Mouse (Mus musculus): ENCODE measurements around the gene Hspa5. TPM values are rescaled to one million over a fixed set of nuclear protein-coding genes. Genes with fewer than 3 reads are reported as not detected.
"Not testable (repeated sequence)": the region's sequence is repeated elsewhere in the genome, so short reads cannot be mapped to it uniquely, and the experiment has no call there.

Gene Hspa5
- polyA plus RNA-seq, 3 experiments from 2014 or later, result 576 to 769 (median 638) TPM

DNA sequence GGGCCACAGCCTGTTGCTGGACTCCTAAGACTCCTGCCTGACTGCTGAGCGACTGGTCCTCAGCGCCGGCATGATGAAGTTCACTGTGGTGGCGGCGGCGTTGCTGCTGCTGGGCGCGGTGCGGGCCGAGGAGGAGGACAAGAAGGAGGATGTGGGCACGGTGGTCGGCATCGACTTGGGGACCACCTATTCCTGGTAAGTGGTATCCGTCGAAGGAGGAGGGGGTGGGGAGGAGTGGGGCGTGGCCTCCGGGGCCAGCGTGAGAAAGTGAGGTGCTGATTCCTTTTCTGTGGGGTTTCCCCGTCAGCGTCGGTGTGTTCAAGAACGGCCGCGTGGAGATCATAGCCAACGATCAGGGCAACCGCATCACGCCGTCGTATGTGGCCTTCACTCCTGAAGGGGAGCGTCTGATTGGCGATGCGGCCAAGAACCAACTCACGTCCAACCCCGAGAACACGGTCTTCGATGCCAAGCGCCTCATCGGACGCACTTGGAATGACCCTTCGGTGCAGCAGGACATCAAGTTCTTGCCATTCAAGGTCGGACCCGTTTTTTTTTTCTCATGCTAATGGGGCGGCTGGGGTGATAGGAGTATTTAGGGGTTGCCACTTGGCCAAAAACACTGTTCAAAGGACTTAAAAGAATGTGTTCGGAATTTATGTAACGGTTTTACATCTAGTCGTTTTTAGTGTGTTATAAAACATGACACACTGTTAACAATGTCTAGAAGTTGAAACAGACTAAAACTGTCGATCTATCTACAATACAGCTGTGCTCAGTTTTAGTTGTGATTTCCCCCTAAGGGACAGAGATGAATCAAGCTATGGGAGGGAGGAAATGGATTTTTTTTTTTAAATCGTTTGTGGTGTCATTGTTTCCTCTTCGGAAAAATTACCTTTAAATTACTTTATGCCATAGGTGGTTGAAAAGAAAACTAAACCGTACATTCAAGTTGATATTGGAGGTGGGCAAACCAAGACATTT, 774 bp downstream of the Hspa5 start:
- peak; percentile 51 for ATAC-seq

DNA sequence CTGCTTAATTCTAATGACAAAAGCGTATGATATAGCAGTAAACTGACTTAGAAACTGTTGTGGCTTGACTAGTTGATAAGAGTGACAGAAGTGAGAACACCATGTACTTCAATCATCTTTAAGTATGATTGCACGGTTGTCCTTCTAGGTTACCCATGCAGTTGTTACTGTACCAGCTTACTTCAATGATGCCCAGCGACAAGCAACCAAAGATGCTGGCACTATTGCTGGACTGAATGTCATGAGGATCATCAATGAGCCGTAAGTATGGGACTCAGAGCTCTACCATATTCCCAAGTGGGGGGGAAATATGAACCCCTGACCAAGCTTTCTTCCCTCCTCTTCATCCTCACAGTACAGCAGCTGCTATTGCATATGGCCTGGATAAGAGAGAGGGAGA, 1.9 kb downstream of the Hspa5 start:
- ATAC-seq, result no peak

DNA sequence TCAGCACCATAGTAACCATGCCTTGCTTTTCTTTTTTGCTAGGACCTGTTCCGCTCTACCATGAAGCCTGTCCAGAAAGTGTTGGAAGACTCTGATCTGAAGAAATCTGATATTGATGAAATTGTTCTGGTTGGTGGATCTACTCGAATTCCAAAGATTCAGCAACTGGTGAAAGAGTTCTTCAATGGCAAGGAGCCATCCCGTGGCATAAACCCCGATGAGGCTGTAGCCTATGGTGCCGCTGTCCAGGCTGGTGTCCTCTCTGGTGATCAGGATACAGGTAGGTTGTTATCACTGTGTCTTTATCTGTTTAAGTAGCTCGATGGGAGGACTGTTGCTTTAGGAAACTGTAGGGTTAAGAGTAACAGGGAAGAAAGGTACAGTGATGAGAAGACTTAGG, 2.7 kb downstream of the Hspa5 start:
- ATAC-seq, result no peak

DNA sequence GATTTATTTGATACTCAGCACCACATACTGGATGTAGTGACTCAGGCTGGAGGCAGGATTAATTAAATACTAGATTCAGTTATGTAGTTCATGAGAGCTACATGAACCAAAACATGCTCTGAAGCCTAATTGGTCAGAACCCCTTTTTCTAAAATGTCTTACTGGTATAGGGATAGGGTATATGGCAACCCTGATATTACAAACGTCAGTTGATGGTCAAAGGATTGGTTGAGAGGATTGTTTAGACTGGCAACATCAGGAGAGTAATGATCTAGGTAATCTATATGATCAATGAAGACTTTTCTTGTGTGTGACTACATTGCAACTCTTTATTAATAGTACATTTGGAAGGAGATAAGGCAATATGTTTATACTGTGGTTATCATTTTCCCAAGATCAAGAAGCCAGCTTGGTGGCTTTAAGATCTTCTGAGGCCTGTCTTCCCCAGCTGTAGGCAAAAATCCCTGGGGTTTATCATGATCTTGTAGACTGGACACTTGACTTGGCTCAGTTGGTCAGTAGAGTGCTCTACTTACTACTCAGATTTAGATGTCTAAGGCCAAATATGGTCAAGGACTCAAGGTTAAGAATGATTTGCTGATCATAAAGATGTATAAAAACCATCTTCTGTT, 5.6 kb downstream of the Hspa5 start:
- no peak for ATAC-seq

DNA sequence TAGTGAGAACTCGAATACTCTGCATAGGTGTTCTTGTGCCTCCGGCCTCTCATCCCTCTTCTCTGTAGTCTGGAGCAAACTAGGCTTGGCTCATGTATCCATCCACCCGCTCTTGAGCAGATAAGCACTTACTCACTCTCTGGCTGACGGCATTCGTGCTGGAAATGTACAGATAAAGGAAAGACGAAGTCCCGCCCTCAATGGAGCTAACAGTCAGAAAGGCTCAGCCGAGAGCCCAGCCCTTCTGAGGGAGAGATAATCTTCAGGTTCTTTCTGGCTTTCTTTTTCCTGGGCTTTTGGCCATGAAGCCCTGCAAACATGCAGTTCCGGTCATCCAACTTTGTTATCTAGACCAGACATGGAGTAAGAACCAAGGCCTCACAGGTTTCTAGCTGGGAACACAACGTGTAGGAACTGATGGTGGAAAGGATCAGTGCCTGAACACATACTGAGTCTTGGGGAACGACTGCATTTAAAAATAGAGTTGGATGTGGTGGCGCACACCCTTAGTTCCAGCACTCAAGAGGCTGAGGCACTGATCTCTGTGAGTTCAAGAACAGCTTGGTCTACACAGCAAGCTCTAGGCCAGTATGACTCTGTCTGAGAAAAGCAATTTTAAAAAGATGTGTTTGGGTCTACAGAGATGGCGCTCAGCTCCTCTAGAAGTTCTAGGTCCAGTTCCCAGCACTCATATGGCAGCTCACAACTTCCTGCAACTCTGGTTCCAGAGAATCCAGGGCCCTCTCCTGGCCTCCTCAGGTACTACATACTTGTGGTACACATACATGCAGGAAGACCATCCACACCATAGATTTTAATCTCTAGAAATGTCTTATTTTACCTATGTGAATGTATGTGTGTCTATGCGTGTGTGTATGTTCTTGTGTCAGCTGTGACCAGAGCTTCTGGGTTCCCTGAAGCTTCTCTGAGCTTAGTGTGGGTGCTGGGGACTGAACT, 11.6 kb downstream of the Hspa5 start:
- ATAC-seq, result no peak

DNA sequence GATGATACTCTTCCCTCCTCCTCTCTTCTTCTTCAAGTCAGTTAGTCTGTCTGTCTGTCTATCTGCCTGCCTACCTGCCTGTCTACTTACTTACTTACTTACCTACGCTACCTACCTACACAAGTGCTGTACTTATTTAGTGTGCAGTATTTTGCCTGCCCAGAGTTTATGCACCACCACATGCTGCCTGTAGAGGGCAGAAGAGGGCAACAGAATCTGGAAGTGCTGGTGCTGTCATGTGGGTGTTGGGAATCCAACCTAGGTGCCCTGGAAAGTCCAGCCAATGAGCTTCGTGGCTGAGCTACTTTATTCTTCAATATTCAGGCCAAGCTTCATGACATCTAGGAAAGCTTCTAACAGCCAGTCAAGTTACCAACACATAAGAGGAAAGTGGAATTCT, 12.3 kb downstream of the Hspa5 start:
- ATAC-seq, result peak; percentile 76

DNA sequence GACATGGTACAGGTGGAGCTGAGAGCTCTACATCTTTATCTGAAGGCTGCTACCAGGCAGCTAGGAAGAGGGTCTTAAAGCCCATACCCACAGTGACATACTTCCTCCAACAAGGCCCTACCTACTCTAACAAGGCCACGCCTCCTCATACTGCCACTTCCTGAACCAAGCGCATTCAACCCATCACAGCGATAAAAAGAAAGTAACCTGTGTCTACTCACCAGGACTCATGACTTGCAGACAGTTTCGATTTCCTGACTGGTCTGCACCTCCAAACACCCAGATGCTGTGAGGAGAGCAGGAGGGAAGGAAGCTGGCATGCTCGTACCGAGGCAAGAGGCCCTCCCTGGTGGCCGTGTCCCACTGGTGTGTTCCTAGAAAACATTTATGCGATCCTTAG, 18.5 kb downstream of the Hspa5 start:
- peak; percentile 100 for ATAC-seq

DNA sequence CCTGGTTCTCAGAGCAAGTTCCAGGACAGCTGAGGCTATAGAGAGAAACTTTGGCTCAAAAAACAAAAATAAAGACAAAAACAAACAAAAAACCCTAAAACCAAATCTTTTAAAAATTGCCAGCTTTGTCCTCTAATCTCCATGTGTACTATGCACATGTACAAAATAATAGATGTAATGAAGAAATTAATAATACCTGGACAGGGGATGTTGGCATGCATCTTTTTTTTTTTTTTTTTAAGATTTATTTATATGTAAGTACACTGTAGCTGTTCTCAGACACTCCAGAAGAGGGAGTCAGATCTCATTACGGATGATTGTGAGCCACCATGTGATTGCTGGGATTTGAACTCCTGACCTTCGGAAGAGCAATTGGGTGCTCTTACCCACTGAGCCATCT, 20.8 kb downstream of the Hspa5 start:
- ATAC-seq, result not testable (repeated sequence)

DNA sequence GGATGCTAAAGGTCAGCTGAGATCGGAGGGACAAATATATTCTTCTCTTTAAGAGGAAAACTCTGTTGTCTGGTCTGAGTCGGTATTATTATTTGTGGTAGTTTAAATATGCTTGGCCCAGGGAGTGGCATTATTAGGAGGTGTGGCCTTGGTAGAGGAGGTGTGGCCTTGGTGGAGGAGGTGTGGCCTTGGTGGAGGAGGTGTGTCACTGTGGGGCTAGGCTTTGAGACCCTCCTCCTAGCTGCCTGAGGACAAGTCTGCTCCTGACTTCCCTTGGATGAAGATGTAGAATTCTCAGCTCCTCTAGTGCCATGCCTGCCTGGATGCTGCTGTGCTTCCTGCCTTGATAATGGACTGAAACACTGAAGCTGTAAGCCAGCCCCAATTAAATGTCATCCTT, 22.7 kb downstream of the Hspa5 start:
- no peak for ATAC-seq

DNA sequence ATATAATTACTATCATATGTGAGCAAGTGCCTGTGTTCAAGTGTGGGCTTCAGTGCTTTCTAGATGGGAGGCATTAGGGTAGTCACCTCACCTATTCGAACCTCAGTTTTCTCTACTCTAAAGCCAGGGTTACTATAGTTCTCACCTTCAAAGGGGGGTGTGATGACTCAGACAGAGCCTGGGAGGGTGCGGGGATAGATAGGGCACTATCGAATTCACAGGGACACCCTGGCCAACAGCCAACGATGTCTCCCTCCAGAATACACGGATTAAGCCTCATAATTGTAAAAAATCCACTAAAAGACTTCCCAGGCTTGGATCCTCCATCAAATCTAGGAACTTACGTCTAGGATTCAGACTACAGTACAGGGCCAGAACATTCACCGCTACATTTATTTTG, 23.7 kb downstream of the Hspa5 start:
- ATAC-seq, result no peak

DNA sequence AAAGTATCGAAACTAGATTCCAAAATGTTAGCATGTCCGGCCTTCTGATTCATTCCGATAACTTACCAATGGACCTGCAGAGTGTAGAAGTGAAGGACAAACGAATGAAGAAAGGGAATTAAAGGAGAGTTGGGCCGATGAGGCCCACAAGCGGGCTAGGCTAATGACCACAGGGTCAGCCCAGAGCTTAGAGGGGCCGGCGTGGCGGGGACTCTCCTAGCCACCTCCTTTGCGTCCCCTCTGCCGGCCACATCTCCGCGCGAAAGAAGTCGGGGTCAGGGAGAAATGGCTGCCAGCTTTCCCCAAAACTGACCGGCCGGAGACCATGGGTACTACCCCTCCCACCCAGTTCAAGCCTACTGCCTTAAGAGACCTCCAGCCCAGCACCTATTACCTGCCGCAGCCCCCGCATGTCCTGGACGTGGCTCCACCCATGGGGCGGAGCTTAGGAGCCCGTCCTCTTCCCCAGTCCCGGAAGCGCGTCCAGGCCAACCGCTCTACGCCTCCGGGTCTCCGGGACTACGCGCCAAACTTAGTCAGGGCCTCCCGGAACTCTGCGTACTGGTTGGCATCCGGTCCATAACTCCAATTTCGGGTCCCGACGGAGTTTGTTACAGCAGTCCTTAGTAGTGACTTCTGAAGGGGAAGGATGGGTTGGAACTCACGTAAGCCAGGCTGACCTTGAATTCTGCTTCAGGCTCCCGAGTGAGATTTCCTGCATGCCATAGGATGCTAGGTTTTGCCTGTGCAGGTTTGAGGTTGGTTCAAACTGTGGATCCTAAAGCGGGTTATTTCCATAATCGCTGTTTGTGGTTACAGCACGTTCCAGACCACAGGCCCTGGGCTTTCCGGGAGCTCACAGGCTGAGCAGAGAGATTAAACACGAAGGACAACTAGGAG, 27.8 kb downstream of the Hspa5 start, which contains the start of gene Rabepk:
Gene Rabepk, minus strand, starts transcription at position 556 of the 900 bp plus-strand sequence.
- ATAC-seq, result peak; percentile 75

DNA sequence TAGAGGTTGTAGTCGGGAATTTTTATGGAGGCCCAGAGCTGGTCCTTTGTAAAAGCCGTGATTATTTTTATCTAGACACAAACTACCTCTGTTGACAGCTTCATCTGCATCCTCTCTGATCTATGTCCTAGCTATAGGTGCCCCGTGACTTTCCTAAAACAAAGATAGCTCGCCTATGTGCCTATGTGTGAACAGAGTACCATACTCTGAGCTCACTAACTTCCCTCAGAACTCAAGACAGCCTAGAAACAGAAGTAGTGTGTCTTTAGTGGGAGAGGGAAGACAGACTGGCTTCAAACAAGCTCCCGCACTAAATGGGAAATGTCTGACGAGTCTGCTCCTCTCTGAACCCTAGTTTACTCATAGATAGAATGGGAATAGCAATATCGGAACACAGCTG, 28.6 kb downstream of the Hspa5 start:
- ATAC-seq, result no peak

DNA sequence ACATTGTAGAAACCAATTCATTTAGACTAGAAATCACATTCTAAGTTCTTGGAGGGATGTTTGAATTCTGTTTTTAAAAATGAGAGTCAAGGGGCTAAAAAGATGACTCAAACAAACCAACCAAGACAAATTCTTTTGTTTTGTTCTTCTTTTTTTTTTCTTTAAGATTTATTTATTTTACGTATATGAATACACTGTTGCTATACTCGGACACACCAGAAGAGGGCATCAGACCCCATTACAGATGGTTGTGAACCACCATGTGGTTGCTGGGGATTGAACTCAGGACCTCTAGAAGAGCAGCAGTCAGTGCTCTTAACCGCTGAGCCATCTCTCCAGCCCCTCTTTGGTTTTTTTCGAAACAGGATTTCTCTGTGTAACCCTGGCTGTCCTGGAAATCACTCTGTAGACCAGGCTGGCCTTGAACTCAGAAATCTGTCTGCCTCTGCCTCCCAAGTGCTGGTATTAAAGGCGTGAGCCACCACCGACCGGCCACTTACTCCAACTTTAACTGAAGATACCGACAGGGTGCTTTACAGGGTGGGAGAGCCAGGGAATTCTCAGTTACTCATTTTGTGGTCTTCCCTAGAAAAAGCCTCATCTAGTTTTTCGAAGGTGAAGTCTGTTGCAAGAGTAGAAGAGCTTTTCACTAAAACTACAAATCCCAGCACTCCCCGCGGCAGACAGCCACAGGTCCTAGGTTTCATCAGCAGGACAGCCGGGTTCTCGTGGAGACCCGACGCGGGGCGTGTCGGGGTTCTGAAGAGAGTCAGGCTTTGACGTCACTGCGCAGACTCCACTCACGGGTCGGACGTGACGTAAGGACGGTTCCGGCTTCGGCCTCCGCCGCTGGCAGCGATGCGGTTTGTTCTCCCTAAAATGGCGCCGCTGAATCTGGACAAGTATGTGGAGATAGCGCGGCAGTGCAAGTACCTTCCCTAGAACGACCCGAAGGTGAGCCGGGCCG, 30.0 kb downstream of the Hspa5 start:
- peak; percentile 91 for ATAC-seq

DNA sequence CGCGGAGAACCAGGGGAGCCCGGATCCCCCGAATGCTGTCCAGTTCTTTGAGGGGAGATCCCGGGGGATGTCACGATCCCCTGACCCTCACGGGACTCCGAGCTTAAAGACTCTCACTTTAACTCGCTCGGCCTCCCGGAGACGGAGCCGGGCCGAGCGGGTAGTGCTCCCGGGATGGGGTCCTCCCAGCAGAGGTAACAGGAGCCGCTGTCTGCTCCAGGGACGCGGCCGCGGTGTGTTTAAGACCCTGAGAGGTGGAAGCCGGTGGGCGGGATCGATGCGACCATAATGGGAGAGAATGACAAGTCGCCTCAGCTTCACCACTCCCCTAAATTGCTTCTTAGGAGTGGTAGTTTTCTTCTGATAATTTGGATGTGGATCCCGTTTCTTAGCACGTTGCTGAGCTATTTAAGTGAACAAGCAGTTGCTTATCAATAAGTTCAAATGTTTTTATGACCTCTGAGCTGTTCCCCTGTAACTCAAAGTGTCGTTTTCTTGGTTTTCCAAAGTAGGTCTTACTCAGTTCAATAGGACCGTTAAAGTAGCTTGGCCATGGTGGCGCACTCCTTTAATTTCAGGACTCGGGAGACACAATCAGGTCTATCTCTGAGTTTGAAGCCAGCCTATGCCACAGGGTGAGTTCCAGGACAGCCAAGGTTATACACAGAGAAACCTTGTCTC, 30.9 kb downstream of the Hspa5 start:
- ATAC-seq, result peak; percentile 13

DNA sequence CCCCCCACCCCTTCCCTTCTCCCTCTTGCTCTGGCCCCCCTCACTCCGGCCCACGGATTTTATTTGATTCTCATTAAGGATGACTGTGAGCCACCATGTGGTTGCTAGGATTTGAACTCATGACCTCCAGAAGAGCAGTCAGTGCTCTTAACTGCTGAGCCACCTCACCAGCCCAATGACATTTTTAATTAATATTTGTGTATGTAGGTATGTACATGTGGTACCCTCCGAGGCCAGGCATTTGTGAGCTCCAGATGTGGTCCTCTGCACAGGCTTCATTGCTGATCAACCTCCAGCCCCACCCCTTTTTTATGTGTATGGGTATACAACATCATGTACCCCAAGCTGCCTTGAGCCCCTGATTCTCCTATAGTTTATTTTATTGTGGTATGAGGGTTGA, 32.0 kb downstream of the Hspa5 start:
- no peak for ATAC-seq

DNA sequence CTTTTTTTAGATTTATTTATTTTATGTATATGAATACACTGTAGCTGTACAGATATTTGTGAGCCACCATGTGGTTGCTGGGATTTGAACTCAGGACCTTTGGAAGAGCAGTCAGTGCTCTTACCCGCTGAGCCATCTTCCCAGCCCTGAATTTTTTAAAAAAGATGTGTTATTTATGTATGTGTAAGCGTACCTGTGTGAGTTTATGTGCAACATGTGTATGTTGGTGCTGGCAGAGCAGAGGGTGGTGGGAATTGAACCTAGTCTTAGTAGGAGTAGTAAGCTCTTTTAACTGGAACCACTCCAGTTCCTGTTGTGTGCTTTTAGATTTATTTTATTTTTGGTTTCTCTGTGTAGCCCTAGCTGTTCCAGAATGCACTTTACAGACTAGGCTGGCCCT, 32.4 kb downstream of the Hspa5 start:
- no peak for ATAC-seq

DNA sequence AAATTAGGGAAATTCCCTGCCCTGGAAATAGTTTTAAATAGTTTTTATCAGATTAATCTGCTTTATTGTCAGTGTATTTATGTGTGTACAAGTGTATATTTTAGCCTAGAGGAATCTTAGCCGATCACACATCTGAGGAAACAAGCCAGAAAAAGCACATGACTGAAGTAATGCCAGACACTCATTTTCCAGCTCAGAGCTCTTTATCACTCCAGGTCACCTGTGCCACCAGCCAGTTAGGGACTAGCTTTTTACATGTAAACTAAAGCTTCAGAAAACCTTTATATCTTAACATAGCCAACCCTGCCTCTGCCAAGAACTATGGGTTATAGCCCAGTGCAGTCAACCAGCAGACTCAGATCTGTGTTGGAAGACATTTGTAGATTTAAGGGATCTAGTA, 33.0 kb downstream of the Hspa5 start:
- ATAC-seq, result no peak

DNA sequence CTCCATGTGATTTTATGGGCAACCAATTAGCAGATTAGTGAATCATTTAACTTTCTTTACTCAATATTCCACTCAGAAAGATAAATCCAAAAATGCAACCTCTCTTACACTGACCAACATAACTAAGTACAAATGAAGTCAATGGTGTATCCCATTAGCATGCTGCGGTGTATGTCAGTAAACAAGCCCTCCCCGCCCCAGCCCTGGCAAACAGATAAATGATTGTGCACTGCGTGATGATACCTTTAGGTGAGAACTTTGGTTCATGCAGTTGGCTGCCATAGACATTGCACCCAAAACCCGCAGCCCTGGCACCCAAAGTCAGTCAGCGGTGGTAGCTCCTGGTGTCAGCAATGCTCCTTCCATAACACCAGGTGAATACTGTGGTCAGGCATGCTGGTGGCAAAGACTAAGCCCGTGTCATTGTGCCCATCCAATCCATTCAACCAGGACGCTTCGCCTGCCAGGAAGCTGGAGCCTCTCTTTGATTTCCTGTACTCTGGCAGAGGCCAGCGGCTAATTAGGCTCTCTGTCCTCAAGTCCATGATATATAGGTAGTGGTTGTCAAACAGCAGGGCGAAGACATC, 33.7 kb downstream of the Hspa5 start:
- no peak for ATAC-seq

DNA sequence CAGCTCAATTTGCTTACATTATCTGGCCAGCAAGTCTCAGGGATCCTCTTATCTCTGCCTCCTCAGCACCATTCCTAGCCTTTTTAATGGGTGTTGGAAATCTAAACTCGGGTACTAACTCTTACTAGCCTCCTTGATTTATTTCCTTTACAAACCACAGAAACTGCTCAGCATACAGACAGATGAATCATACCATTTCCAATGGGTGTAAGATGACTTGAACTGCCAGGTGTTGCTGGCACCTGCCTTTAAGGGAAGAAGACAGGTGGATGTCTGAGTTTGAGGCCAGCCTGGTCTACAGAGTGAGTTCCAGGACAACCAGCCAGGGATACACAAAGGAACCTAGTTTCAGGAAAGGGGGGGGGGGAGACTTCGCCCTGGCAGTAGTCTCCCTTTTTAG, 36.3 kb downstream of the Hspa5 start:
- no peak for ATAC-seq

All from inflammation-experienced regulatory T-cells, adult 6 months (primary cell).